Mouse (Mus musculus): ENCODE data around the gene Zbtb8b.

DNA sequence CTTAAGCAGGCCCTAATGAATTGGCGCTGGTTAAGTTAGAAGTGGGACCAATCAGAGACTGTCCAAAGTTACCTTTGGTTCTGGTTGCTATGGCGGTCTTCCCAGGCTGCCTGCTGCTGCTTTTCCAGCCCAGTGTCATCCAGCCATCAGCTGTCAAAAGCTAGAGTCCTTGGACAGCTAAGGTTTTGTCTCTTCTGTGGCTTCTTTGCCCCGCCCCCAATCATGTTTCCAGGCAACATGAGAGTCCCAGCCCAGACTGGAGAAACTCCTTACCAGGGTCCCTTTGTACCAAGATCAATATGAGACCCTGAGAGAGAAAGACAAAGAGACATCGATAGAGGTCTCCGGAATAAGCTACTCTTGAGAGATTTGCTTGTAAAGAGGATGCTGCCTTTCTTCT lies 52.2 kb downstream of the Zbtb8b start:
- TF ChIP-seq POLR2A (IDR thresholded peaks at IDR 0.05; ENCODE audit: borderline replicate concordance, insufficient read depth, low read length) (no peak), CTCF (IDR thresholded peaks at IDR 0.05; ENCODE audit: borderline replicate concordance, insufficient read depth, low read depth, low read length) (no peak)
